Mouse (Mus musculus) 3134 (cell line): Measurements from ENCODE around the gene Wipf1.

ENCODE experiments used
- DNase-seq: peaks from one replicate; pipeline ENCODE4 v3.0.0-alpha.2; 2011; ENCODE audit warnings: low spot score; ENCODE audit not compliant: insufficient read length; ENCODE audit errors: extremely low read depth

The Wipf1 gene

DNA sequence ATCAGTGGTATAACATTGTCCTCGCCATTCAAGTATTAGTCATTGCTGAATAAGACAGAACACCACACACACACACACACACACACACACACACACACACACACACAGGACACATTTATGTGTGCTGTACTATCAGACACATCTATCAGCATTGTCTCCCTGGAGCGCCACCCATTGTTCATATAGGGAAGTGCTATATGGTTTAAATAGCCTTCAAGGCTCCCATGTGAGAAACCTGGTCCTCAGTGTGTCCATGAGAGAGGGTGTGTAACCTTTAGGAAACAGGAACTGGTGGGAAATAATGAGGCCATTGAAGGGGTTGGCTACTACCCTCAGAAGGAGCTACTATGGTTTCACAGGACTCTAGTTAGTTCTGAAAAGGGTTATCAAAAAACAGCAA is 87.5 kb downstream of the Wipf1 start:
- no peak for DNase-seq

DNA sequence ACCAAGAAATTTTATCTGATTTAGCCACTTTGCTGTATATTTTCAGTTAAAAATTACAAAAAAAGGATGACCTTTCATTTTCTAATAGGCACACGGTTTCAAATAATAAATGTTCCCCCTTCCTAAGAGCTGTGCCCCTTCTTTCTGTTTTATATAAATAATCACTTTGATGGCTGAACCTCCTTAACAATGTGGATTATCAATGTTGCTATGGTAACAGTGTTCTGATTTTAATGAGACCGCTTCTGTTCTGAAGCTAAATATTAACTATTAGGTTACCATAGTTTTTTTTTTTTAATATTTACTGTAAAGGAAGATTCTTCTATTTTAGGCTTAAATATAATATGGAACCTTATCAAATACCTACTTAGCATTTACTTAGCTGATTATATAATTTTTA is 89.2 kb downstream of the Wipf1 start:
- no peak for DNase-seq

DNA sequence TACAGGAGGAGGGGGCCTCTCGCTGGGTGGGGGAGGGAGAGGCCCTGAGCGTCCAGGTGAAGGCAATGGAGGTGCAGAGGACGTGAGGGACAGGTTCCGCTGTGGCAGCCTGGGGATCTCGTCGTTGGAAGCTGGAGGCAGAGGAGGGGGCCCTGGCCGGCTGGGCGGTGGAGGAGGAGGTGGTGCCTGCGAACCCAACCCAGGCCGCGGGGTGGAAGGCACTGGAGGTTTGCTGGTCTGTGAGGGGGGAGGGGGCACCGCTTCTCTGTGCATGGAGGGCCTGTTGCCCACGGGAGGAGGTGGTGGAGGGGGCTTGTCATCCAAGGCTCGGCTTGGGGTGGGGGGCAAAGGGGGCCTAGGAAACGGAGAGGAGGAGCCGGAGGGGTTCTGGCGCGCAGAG is 92.6 kb downstream of the Wipf1 start:
- DNase-seq: no peak

DNA sequence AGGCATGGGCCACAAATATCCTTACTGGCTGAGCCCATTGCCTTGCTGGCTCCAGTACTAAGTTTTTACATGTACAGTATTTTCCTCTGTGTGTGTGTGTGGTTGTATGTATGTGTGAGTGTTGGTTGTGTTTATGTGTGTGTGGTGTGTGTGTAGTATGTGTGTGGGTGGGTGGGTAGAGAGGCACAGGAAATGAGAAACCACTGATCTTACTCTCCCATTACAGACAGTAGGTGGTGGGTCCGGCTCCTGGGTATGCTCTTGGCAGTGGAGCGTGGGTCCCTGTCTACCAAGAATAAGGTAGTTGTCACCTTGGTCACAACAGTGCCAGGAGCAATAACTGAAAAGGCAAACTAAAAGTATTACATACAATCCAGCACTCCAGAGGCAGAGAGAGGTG is 93.7 kb downstream of the Wipf1 start:
- no peak for DNase-seq

DNA sequence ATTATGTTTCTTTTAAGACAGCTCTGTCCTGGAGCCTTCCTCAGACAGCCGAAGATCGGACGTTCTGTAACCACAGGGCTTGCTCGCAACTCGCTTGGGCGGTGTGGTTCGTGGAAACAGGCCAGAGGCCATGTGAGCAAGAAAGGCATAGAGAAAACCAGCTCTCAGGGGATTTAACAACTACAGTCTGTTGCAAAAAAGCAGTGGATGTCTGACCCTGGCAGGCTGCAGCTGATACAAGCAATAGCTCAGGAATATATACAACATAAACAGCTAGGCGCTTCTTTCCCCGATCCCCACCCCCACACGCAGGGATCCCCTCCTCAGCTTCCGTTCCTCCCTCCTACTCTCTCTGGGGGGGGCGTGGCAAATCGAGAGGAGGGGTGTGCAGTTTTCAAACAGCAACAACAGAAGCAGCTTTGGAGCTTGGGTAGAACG is 97.6 kb downstream of the Wipf1 start:
- no peak for DNase-seq

DNA sequence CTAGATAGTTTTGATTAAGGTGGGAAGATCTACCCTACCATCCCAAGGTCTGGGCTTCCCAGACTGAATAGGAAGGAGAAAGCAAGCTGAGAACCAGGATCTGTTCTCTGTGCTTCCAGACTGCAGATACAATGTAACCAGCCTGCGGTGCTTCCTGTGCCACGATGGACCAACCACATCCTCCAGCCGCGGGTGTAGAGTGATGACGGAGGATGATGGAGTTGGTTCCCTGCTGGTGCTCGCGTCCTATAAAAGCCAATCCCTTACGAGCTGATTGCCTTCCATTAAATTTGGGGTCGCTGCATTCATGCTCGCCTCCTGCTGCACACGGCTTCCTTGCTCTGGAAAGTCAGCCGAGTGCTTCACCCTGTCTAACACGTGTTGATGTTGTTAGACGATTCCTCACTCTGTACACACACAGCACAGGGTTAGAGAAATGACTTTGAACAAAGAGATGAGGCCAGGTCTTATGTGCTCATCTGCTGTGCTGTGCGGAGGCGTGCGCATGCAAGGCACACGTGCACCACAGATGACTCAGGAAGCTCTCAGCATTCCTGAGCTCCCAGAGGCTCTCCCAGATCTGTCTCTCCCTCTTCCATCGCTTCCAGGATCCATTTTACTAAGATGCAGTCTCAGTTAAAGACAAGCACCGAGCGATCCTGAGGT is 100.6 kb downstream of the Wipf1 start:
- no peak for DNase-seq

DNA sequence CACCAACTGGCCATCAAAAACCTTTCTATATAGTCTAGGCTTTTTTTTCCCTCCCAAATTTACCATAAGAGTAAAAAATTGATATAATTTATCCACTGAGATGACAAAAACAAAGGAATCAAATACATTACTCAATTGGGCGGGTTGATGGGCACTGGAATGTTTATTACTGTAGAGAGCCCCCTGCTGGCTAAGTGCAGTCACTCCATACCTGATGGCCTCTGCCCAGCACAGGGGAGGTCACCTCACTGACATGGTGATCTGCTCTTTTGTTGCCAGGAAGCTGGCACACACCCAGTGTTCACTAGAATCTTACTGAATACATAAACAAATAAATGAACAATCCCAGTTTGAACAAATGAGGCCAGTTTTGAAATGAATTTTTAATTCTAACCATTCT is 102.2 kb downstream of the Wipf1 start:
- no peak for DNase-seq

DNA sequence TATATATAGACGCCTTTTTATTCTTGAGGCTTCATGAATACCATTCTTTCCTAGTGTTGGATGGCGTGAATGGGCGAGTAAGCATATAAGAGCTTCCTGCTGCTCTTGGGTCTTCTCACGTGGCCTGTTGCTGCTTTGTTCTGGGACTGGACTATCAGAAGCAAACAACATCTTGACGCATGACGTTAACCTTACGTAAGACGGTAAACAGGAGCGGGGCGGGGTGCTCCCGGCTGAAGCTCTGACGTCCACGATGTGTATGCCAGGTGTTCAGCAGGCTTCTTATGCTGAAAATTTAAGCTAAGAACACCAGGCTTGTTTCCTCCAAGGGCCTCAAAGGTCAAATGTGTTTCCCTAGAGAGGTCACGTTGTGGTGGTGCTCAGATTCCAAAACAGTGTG is 103.7 kb downstream of the Wipf1 start:
- no peak for DNase-seq

DNA sequence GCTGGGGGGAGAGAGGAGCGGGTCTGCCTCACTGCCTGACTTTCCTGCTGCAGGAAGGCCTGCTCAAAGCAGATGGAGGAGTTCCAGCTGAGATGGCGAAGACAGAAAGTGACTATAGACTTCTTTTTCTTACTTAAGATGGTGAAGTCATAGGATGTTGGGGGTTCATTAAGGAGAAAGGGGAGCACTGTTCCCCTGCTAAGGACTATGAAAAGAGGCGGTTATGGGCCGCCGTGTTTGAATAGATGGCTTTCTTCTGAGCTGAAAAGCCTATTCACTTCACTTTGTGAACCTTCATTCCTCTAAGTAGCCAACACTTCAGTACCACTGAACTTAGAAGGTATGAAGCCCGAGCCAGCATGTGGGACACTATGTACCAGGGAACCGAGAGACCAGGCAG is 109.8 kb downstream of the Wipf1 start:
- no peak for DNase-seq

DNA sequence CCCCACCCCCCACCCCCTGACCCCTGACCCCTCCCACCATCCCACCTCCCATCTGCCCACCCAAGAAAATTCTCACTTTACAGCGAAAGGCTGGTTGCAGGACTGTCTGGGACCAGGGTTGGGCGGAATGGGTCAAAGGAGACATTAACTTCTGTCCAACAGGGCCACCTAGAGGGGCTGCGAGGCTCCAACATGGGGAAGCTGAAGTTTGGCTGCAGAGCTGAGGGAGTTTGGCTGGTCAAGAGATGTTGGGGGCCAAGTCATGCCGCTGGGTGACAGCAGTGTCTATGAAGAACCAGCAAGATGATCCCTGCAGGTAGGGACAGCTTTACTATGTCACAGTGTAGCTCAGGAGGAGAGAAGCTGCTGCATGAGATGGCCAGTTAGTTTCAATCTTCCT is 110.2 kb downstream of the Wipf1 start:
- DNase-seq: no peak

DNA sequence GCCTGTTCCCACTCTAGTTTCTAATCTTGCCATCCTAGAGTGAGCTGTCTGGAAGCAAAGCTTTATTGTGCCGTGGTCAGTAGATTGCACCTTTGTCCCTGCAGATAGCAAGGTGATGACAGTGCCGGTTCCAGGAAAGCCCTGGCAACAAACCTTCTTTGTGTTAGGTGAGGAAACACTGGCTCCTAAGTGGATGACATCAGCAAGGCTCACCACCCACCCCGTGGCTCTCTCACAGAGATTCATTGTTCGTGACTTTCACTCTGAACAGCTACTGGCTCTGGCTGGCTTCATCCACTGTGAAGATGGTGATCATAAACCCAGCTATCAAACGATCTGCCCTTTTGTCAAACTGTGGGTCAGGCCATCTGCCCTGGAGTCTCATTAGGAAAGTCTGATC is 113.6 kb downstream of the Wipf1 start:
- DNase-seq: no peak

DNA sequence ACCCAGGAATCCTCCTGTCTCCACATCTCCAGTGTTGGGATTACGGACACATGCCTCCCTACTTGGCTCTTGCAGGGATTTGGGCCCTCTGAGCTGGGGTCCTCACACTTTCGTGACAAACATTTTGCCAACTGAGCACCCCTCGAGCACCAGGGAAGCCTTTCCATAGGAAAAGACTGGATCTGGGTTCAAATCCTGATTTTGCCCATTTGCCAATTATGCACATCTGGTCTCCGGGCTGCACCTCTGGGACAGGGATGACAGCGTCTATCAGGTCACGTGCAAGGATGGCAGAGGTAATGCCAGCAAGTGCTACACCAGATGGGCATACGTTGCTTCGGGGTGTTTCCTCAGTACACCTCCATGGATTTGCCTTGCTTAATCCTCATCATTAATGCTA is 119.5 kb downstream of the Wipf1 start:
- DNase-seq: no peak

DNA sequence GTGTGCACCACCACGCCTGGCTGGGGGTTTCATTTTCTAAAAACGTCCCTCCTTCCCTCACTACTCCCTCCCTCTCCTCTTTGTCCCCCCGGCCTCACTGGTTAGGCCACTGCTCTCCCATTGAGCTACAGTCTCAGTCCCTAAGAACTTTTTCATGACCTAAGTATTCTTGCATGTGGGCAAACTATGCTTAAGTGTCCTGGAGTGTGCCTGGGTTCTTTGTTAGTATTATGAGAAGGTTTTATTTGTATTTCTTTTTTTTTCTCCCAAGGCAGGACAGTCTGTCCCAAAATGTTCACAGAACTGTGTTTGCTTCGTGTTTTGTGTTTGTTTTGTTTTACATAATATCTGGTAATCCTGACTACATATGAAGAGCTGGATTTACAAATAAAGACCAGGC is 121.9 kb downstream of the Wipf1 start:
- no peak for DNase-seq

DNA sequence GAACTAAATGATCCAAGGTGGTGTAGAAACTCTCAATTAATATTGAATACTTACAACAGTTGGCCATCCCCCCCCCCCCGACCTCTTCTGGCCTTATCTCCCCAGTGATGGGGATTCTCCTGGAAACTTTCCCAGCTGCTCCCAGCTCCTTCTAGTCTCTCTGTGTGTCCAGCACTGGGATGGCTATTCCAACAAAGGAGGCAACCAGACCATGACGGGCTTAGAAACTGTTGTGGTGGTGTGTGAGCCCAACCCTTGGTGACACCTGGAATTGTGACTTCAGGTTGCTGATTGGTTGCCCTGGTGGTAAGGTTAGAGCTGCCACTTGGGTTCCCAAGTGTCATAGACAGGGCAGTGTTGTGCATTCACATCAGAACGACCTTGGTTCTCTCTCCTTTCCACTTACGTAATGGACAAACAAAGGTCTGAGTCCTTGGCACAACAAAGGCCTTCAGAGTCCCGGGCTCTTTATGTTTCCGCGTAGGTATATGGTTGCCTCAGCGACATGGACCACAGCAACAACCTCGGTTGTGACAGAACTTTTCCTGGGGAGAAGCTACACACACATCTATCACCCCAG is 123.1 kb downstream of the Wipf1 start:
- no peak for DNase-seq

DNA sequence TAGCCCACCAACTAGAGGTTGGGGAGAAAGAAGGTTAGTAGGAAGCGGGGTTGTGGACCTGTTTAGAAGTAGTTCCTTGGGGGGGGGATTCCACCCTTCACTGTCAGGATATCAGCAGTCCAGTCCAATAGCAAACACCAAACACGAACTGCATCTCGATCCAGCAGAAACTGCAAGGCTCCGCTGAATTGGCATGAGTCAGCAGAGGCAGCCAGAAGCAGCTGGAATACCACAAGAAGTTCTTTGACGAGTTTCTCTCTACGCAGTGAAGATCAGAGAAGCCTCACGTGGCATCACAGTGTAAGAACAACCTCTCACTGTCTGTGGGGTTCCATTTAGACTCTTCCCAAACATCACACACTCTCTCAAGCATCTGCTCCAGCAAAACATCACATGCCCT is 124.6 kb downstream of the Wipf1 start:
- no peak for DNase-seq

DNA sequence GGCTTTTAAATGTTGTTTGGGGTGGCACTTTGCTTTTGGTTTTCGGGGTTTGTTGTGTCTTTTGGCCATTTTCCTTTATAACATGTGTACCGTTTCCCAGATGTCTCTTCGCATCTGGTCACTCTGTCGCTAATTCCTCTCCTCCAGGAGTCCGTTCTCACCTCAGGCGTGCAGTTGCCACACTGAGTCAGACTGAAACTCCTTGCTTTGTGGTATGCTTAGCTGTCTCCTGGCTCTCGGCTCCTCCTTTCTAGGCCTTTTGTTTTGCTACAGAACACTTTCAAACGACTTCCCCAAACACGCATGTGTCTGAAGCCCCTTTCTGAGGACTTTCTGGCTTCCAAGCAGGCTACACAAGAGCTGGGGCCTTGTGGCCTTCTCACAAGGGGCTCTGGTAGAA is 125.1 kb downstream of the Wipf1 start:
- DNase-seq: no peak

DNA sequence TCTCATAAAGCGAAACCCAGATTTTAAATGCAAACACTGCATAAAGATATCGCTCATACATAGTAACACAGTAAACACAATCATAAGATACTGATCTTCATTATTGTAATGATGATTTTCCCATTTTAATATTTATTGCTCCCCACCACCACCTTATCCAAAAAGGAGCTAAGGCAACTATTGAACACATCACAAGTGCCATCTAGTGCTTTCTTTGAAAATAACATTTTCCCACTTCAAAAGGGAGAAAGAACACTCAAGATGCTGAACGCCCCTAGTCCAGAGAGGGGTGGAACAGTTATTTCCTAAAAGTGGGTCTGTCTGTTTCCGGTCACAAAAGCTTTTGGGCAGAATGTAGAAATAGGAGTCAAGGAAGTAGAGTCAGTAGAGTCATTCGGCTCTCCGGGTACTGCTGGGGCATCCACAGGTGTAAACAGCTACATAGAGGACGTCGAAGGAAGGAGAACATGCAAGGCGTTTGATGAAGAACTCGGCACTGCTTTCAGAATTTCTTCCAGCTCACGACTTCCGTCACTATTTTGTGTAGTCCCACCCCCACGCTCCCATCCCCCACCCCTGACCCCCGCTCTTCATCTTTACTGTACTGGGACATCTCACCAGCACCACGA is 126.0 kb downstream of the Wipf1 start:
- no peak for DNase-seq

DNA sequence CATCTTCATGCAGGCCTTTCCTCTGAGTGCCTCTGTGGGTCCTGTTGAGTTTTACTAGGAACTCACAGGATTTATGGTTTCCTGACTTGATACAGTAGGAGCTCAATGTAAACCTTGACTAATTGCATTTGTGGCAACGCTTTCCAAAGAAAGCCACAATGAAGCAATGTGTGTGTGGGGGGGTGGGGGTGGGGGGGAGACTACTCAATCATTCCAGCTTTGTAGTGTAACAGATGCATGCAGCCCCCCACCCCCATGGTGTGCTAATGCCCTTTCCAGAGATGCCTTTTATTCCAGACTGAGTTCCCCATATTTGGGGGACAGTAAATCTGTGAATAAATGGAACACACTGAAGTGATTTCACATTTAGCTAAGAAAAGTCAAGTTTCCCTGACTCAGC is 127.8 kb downstream of the Wipf1 start:
- DNase-seq: no peak

DNA sequence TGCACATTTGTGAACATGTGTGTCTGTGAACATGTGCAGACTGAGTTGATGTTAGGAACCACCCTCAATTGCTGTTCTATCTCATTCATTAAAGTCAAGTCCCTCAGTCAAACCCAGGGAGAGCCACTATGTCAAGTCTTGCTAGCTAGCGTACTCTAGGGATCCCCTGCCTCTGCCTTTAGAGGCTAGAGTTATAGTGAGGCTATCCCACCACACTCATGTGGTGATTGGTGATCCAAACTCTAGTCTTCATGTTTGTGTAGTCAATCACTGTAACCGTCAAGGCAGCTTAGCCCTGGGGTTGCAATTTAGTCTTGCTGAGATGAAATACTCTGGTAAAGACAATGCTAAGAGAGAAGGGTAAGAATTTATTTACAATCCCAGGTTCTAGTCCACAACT is 132.1 kb downstream of the Wipf1 start:
- no peak for DNase-seq

DNA sequence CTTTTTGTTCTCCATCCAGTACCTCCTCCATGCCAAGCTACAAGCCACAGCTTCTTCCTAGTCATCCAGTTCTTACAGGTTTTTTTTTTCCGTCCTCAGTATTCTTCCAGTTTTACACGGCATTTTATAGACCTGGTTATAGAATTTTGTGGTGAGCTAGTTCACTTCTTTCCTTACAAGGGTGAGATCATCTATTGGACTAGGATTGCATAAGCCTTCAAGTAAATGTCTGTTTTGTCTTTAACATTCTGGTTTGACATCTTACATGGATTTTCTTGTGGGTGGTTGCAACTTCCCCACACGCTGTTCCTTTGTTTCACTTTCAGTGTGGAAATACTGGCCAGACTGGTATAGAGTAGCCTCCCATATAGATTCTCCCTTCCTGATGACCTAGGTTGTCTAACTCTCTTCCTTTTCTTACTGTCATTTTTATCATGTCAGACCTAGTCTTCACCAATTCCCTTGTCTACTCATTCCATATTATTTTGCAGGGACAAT is 132.7 kb downstream of the Wipf1 start:
- DNase-seq: peak; percentile 8

DNA sequence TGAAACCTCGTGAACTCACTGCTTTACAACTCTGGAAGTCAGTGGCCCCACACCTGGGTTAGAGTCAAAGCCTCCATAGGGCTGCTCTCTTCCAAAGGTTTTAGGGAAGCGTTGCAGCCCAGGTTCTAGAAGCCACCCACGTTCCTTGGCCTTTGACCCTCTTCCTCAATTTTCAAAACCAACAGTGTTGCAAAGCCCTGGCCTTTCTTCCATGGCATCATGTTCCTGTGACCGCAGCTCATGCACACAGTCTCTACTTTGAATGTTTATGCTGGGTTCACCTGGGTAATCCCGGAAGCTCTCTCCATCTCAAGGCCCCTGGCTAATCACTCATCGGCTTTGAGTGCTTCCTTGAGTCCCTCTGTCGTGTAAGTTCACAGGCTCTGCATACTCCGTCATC is 134.0 kb downstream of the Wipf1 start:
- no peak for DNase-seq

DNA sequence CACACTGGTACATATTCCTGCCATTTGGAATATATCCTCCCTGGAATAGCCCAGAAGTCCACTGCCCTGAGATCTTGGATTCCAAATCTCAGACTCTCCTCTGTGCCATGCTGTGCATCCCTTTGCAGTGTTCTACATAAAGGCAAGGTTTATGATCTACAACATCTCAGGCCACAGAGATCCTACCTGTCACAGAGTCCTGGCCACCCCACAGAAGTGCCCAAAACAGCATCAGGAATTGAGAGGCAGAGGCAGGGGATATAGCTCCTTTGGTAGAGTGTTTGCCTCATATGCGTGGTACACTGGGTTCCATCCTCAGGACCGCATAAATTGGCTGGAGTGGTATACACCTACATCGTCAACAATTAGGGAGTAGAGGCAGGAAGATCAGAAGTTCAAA is 135.1 kb downstream of the Wipf1 start:
- DNase-seq: no peak
